ENCODE assay signal across 8 mouse cellular contexts in the genomic region with DNA sequence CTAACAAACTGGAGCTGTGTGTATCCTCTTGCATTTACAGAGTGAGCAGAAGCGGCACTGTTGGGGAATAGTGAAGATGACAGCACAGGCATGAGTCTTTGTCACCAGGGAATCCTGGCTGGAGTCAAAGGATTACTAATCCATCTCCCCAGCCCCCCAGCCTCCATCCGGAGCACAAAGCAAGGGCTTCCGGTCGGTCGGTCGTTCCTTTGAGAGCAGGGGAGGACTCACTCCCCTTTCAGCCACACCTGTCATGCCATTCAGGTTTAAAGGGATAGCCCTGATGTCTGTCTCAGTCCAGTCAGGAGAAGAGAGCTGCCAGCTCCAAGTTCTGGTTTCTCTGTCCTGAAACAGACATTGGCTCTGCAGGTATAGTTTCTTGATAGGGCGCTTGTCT. TPM values are rescaled to one million over a fixed set of nuclear protein-coding genes. Genes with fewer than 3 reads are reported as not detected.
DNase-seq lines count a peak whose midpoint lies in the region; ATAC-seq and TF ChIP-seq lines count a peak whose summit lies in the region.
"Had no signal": no experiment of that assay in that cellular context is flagged by ENCODE, and none has a peak within 500 bp of the region (broad histone marks: within the 10 kb centered on the region; RNA-seq: fewer than 3 reads in every experiment).

No protein-coding gene starts in this region.

- no peak for ATAC-seq in neural tube, embryonic 12.5 days (ENCODE audit: low FRiP score, low read depth)

- TF ChIP-seq CTCF in embryonic fibroblast, embryonic 13.5 days (IDR thresholded peaks at IDR 0.05; ENCODE audit: borderline replicate concordance, insufficient read depth, low read length), result no peak

- peak; percentile 20 for DNase-seq in retina, postnatal 1 day
- no peak for DNase-seq in retina, embryonic 14.5 days (ENCODE audit: low spot score)
- DNase-seq in kidney, postnatal 25 days, result peak; percentile 55 to 74
- DNase-seq in embryo, embryonic 10.5 days (ENCODE audit: low spot score), result no peak
- no peak for DNase-seq in thymus, postnatal 25 days

- H3K27ac ChIP-seq in embryonic fibroblast, embryonic 13.5 days (ENCODE audit: insufficient read depth, low read length), result peak overlapping the region; percentile 90
- H3K27ac ChIP-seq in neural tube, embryonic 12.5 days, result peak overlapping the region; percentile 50

- H3K27me3 ChIP-seq in neural tube, embryonic 12.5 days (replicated peaks), result no peaks in the 10 kb centered on the region

- no peaks in the 10 kb centered on the region for H3K36me3 ChIP-seq in neural tube, embryonic 12.5 days

- no peak; the same call in 1 of the 2 replicates for TF ChIP-seq POLR2A in embryonic fibroblast, embryonic 13.5 days (IDR thresholded peaks at IDR 0.05; ENCODE audit: low read depth, low read length)

- 25% methylated on average over 7 of the region's 7 CpGs for WGBS in neural tube, embryonic 12.5 days

- H3K4me1 ChIP-seq in embryonic fibroblast, embryonic 13.5 days (ENCODE audit: control insufficient read depth, insufficient read depth, low read length), result peaks cover 44% of the 10 kb centered on the region
- peaks cover 48% of the 10 kb centered on the region for H3K4me1 ChIP-seq in neural tube, embryonic 12.5 days

- peak overlapping the region; percentile 36 for H3K4me2 ChIP-seq in neural tube, embryonic 12.5 days (replicated peaks)

- no peaks in the 10 kb centered on the region for H3K9me3 ChIP-seq in neural tube, embryonic 12.5 days

- H3K4me3 ChIP-seq in embryonic fibroblast, embryonic 13.5 days (ENCODE audit: insufficient read depth, low read length), result no peak overlapping the region
- H3K4me3 ChIP-seq in neural tube, embryonic 12.5 days, result no peak overlapping the region
- H3K4me3 ChIP-seq: erythroblast, embryonic 14.5 days had no signal

- peak overlapping the region; percentile 33; the same call in 1 of the 2 replicates for H3K9ac ChIP-seq in neural tube, embryonic 12.5 days

RNA-seq across cellular contexts. Expression of gene Stk40, which starts 7.4 kb away (rescaled TPM):
- 26.4 and 34.1 TPM in 2 replicates for polyA plus RNA-seq in embryonic fibroblast, embryonic 13.5 days (2011; ENCODE audit: insufficient read length, low read depth, missing spikeins)
- 46.2 and 49.4 TPM in 2 replicates for polyA plus RNA-seq in neural tube, embryonic 12.5 days (2016; fragmentation: Nextera tagmentation; extraction: Ambion mirVana)

RNA-seq across cellular contexts. Expression of gene Lsm10, which starts 14.7 kb away (rescaled TPM):
- polyA plus RNA-seq in embryonic fibroblast, embryonic 13.5 days (2011; ENCODE audit: insufficient read length, low read depth, missing spikeins), result 34.3 and 38.7 TPM in 2 replicates
- 38.8 and 38.9 TPM in 2 replicates for polyA plus RNA-seq in neural tube, embryonic 12.5 days (2016; fragmentation: Nextera tagmentation; extraction: Ambion mirVana)

RNA-seq across cellular contexts. Expression of gene Eva1b, which starts 36.4 kb away (rescaled TPM):
- polyA plus RNA-seq in embryonic fibroblast, embryonic 13.5 days (2011; ENCODE audit: insufficient read length, low read depth, missing spikeins), result 41.0 and 53.7 TPM in 2 replicates
- 28.7 and 33.5 TPM in 2 replicates for polyA plus RNA-seq in neural tube, embryonic 12.5 days (2016; fragmentation: Nextera tagmentation; extraction: Ambion mirVana)

RNA-seq across cellular contexts. Expression of gene Sh3d21, which starts 52.1 kb away (rescaled TPM):
- polyA plus RNA-seq in embryonic fibroblast, embryonic 13.5 days (2011; ENCODE audit: insufficient read length, low read depth, missing spikeins), result 2.5 and 3.8 TPM in 2 replicates
- polyA plus RNA-seq in neural tube, embryonic 12.5 days (2016; fragmentation: Nextera tagmentation; extraction: Ambion mirVana), result 2.0 and 2.1 TPM in 2 replicates

RNA-seq across cellular contexts. Expression of gene Oscp1, which starts 52.8 kb away (rescaled TPM):
- 5.0 and 8.1 TPM in 2 replicates for polyA plus RNA-seq in embryonic fibroblast, embryonic 13.5 days (2011; ENCODE audit: insufficient read length, low read depth, missing spikeins)
- polyA plus RNA-seq in neural tube, embryonic 12.5 days (2016; fragmentation: Nextera tagmentation; extraction: Ambion mirVana), result 23.7 and 24.1 TPM in 2 replicates
- polyA plus RNA-seq: erythroblast, embryonic 14.5 days had no signal

Comparison
In these comparisons a context has a peak if more than half of its experiments do, and no peak if none do; other contexts are left out.
1. DNase-seq: peak in retina, postnatal 1 day (single experiment) and kidney, postnatal 25 days (2 of 2); none in retina, embryonic 14.5 days (single experiment), embryo, embryonic 10.5 days (single experiment) and thymus, postnatal 25 days (single experiment).